Mouse (Mus musculus): ENCODE measurements around the gene 6430548M08Rik. TPM values are rescaled to one million over a fixed set of nuclear protein-coding genes. Genes with fewer than 3 reads are reported as not detected.

Gene 6430548M08Rik
- polyA plus RNA-seq, 2 experiments = 0.83 to 2.5 TPM

DNA sequence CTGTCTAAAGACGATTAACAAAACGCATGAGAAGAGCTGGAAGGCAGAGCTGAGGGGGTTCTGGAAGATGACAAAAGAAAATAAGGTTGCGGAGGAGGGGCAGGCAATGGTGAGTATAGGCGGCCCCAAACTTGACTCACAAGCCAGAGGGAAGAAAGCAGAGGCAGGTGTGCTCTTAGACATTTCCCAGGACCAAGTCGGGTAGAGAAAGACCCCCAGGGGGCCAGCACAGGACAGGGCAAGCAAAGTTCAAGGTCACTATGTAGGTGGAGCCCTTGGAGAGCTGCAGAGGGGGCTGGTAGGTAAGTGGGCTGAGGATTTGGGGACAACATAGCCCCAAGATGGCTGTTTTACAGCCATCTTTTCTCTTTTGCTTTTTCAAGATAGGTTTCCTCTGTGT, 34.6 kb upstream of the 6430548M08Rik start:
- no peak overlapping the region for H3K9ac ChIP-seq (replicated peaks)
- 48% methylated on average over 5 of the region's 5 CpGs for whole genome bisulfite sequencing (ENCODE audit: insufficient replicate concordance)
- H3K27ac ChIP-seq = no peak overlapping the region
- no peak for ATAC-seq (ENCODE audit: insufficient read depth)
- TF ChIP-seq CTCF (IDR thresholded peaks at IDR 0.05; ENCODE audit: low read depth) (no peak), EP300 (IDR thresholded peaks at IDR 0.05; ENCODE audit: low read depth) (no peak)
- DNase-seq (ENCODE audit: low read depth in 3 of 3, low spot score in 3 of 3) = no peak
- H3K27me3 ChIP-seq (ENCODE audit: control insufficient read depth, insufficient read depth, low read length) = no peaks in the 10 kb centered on the region
- no peaks in the 10 kb centered on the region for H3K9me3 ChIP-seq (ENCODE audit: control insufficient read depth, low read length)
- H3K4me3 ChIP-seq (ENCODE audit: insufficient read depth in 1 of 2, low read depth in 2 of 2, low read length in 2 of 2) = no peak overlapping the region
- H3K4me2 ChIP-seq (ENCODE audit: low read depth) = no peak overlapping the region
- H3K36me3 ChIP-seq (replicated peaks; ENCODE audit: control insufficient read depth, insufficient read depth, low read depth) = peaks cover 3% of the 10 kb centered on the region; the same call in 1 of the 2 replicates
- no peaks in the 10 kb centered on the region for H3K4me1 ChIP-seq (replicated peaks; ENCODE audit: control insufficient read depth in 2 of 2, insufficient read depth in 2 of 2, low read length in 1 of 2)

DNA sequence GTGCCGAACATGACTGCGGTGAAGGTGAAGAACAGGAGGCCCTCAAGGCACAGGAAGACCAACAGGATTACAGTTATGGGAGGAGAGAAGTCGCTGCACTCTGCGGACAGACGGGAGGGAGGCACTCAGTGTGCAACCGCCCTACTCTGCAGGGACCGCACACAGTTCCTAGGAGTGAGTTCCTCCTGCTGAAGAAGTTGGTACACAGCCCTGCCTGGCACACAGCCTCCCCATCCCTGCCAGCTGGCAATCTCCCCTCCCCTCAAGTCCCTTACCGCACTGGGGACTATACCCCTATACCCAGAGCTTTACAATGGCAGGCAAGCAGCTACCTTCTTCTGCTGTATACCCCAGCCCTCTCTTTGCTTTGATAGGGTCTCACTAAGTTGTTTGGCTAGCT, 30.7 kb upstream of the 6430548M08Rik start:
- peaks cover 9% of the 10 kb centered on the region; the same call in 1 of the 2 replicates for H3K36me3 ChIP-seq (replicated peaks; ENCODE audit: control insufficient read depth, insufficient read depth, low read depth)
- ATAC-seq (ENCODE audit: insufficient read depth) (no peak), DNase-seq (ENCODE audit: low read depth in 3 of 3, low spot score in 3 of 3) (no peak)
- no peak overlapping the region for H3K4me3 ChIP-seq (ENCODE audit: insufficient read depth in 1 of 2, low read depth in 2 of 2, low read length in 2 of 2)
- TF ChIP-seq EP300 (IDR thresholded peaks at IDR 0.05; ENCODE audit: low read depth) (no peak), CTCF (IDR thresholded peaks at IDR 0.05; ENCODE audit: low read depth) (no peak)
- no peaks in the 10 kb centered on the region for H3K4me1 ChIP-seq (replicated peaks; ENCODE audit: control insufficient read depth in 2 of 2, insufficient read depth in 2 of 2, low read length in 1 of 2)
- H3K9me3 ChIP-seq (ENCODE audit: control insufficient read depth, low read length) = no peaks in the 10 kb centered on the region
- H3K27me3 ChIP-seq (ENCODE audit: control insufficient read depth, insufficient read depth, low read length) = no peaks in the 10 kb centered on the region
- no peak overlapping the region for H3K27ac ChIP-seq
- H3K9ac ChIP-seq (replicated peaks) = no peak overlapping the region
- WGBS (ENCODE audit: insufficient replicate concordance) = 84% methylated on average over 8 of the region's 8 CpGs
- no peak overlapping the region for H3K4me2 ChIP-seq (ENCODE audit: low read depth)

DNA sequence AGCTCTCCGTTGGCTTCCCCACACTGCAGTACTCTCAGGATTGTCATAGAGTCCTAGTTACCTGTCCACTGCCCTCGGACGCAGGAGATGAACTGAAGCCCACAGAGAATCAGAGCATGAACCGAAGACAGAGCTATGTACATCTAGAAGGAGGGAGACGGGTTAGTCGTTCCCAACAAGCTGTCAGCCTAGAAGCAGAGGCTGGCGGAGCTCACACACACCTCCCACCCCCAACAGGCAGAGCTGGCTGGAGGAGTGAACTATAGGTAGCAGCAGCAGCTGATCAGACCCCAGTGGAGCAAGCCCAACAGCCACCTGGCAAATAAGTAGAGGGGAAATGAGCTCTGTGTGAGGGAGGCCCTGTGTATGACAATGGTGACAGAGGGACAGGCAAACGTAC, 29.2 kb upstream of the 6430548M08Rik start:
- H3K36me3 ChIP-seq (replicated peaks; ENCODE audit: control insufficient read depth, insufficient read depth, low read depth) = peaks cover 9% of the 10 kb centered on the region; the same call in 1 of the 2 replicates
- H3K27ac ChIP-seq = no peak overlapping the region
- H3K4me1 ChIP-seq (replicated peaks; ENCODE audit: control insufficient read depth in 2 of 2, insufficient read depth in 2 of 2, low read length in 1 of 2) = no peaks in the 10 kb centered on the region
- ATAC-seq (ENCODE audit: insufficient read depth) (no peak), DNase-seq (ENCODE audit: low read depth in 3 of 3, low spot score in 3 of 3) (no peak)
- TF ChIP-seq CTCF (IDR thresholded peaks at IDR 0.05; ENCODE audit: low read depth) = no peak
- no peak for TF ChIP-seq EP300 (IDR thresholded peaks at IDR 0.05; ENCODE audit: low read depth)
- 78% methylated on average over 8 of the region's 8 CpGs for WGBS (ENCODE audit: insufficient replicate concordance)
- H3K27me3 ChIP-seq (ENCODE audit: control insufficient read depth, insufficient read depth, low read length) = no peaks in the 10 kb centered on the region
- H3K9ac ChIP-seq (replicated peaks) = no peak overlapping the region
- H3K4me3 ChIP-seq (ENCODE audit: insufficient read depth in 1 of 2, low read depth in 2 of 2, low read length in 2 of 2) = no peak overlapping the region
- H3K4me2 ChIP-seq (ENCODE audit: low read depth) = no peak overlapping the region
- no peaks in the 10 kb centered on the region for H3K9me3 ChIP-seq (ENCODE audit: control insufficient read depth, low read length)

DNA sequence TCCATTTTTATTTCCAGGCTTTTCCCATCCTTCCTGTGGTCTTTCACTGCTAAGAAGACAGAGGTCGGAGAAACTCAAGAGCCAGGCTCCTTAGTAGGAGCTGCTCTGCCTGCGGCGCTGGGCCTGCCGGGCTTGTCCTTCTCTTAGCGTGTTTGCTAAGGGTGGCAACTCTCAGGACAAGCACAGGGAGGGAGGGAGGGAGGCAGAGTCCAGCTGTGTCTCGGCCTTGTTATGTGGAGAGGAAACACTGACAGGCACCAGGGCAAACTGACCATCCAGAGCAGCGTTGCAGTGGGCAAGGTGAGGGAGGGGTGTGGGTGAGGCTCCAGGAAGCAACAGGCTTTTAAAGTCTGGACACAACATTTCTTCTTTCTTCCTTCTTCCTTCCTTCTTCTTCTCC, 24.4 kb upstream of the 6430548M08Rik start:
- Histone ChIP-seq H3K36me3 (replicated peaks; ENCODE audit: control insufficient read depth, insufficient read depth, low read depth) (peaks cover 12% of the 10 kb centered on the region), H3K27me3 (ENCODE audit: control insufficient read depth, insufficient read depth, low read length) (no peaks in the 10 kb centered on the region), H3K27ac (no peak overlapping the region), H3K9ac (replicated peaks) (no peak overlapping the region), H3K4me1 (replicated peaks; ENCODE audit: control insufficient read depth in 2 of 2, insufficient read depth in 2 of 2, low read length in 1 of 2) (no peaks in the 10 kb centered on the region), H3K4me3 (ENCODE audit: insufficient read depth in 1 of 2, low read depth in 2 of 2, low read length in 2 of 2) (no peak overlapping the region), H3K9me3 (ENCODE audit: control insufficient read depth, low read length) (no peaks in the 10 kb centered on the region), H3K4me2 (ENCODE audit: low read depth) (no peak overlapping the region)
- DNase-seq (ENCODE audit: low read depth in 3 of 3, low spot score in 3 of 3) = no peak
- WGBS (ENCODE audit: insufficient replicate concordance) = 74% methylated on average over 7 of the region's 7 CpGs
- TF ChIP-seq CTCF (IDR thresholded peaks at IDR 0.05; ENCODE audit: low read depth) = no peak
- no peak for TF ChIP-seq EP300 (IDR thresholded peaks at IDR 0.05; ENCODE audit: low read depth)
- ATAC-seq (ENCODE audit: insufficient read depth) = no peak

DNA sequence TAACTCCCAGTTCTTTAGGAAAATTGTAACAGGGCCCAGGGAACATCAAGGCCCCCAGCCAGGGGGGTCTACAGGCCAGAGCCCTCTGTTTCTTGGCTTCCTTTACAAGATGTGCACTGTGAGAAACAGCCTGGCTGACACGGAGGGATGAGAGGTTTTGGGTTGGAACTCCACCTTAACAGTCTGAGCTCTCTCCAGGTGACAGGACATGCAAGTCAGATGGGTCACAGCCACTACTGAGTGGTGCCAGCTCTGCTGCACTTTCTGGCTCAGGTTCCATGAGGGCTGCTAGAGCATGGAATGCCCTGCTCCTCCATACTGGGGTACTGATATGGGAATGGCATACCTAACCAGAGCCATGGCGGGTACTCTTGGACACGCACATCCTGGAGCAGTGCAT, 22.9 kb upstream of the 6430548M08Rik start:
- no peak for TF ChIP-seq EP300 (IDR thresholded peaks at IDR 0.05; ENCODE audit: low read depth)
- no peak for TF ChIP-seq CTCF (IDR thresholded peaks at IDR 0.05; ENCODE audit: low read depth)
- 77% methylated on average over 3 of the region's 3 CpGs for WGBS (ENCODE audit: insufficient replicate concordance)
- Histone ChIP-seq H3K27ac (no peak overlapping the region), H3K4me1 (replicated peaks; ENCODE audit: control insufficient read depth in 2 of 2, insufficient read depth in 2 of 2, low read length in 1 of 2) (no peaks in the 10 kb centered on the region), H3K4me2 (ENCODE audit: low read depth) (no peak overlapping the region), H3K9ac (replicated peaks) (no peak overlapping the region), H3K36me3 (replicated peaks; ENCODE audit: control insufficient read depth, insufficient read depth, low read depth) (peaks cover 12% of the 10 kb centered on the region), H3K9me3 (ENCODE audit: control insufficient read depth, low read length) (no peaks in the 10 kb centered on the region), H3K27me3 (ENCODE audit: control insufficient read depth, insufficient read depth, low read length) (no peaks in the 10 kb centered on the region), H3K4me3 (ENCODE audit: insufficient read depth in 1 of 2, low read depth in 2 of 2, low read length in 2 of 2) (no peak overlapping the region)
- no peak for DNase-seq (ENCODE audit: low read depth in 3 of 3, low spot score in 3 of 3)
- ATAC-seq (ENCODE audit: insufficient read depth) = no peak
